Mouse (Mus musculus) embryo, embryonic 11 days (tissue): ENCODE data around the gene Smr2.
"Not testable (repeated sequence)": the region's sequence is repeated elsewhere in the genome, so short reads cannot be mapped to it uniquely, and the experiment has no call there.

Source experiments
- DNase-seq: peaks from one replicate; pipeline ENCODE4 v3.0.0-alpha.2; 2015

Smr2 gene

DNA sequence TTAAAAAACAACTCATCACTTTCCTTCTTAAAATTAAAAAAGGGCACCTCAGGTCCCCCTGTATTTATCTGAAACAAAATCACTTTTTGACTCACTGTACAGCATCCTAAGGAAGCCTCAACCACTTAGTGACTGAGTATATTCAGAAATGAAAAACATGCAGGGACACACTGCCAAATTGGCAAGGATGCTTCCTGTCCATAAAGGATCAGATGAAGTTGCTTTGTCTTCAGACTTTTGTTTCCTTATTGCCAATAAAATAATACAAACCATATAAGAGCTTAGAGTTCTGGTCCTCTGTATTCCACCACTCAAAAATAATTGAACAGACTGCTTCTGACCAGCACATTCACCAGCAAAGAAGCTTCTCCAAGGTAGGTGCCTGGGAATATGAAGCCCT, at the start of gene Smr2:
Smr2 (plus strand) TSS at position 301 of the 400 bp plus-strand sequence.
- not testable (repeated sequence) for DNase-seq

DNA sequence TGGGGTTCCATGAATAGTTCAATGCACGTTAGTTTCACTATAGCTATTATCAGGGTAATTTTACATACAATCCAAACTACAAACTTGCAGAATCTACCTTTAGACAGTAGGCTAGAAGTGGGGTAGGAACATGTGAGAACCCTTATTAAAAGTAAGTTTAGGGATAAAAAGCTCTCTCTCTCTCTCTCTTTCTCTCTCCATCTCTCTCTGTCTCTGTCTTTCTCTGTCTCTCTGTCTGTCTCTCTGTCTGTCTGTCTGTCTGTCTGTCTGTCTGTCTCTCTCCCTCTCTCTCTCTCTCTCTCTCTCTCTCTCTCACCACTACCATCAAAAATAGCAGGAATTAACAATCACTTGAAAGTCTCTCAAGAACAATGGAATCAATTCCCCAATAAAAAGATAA, 25.1 kb downstream of the Smr2 start, which contains the start of gene Gm11116:
Gm11116 (minus strand) TSS at position 101 of the 400 bp plus-strand sequence.
- no peak for DNase-seq

DNA sequence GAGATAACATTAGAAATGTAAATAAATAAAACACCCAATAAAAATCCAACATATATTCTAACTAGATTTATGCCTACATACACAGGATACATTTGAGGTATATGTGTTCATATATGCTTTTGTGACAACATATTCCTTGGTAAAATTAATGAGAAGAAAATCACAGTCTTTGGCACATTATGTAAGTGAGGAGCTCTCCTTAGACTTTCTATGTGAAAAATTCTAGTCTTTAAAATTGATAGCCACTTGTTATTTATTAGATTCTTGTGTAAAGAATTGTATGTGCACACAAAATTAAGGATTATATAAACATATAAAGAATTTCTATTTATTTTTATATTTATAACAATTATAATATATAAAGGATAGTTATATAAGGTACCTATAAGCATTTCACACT, 67.6 kb downstream of the Smr2 start, which contains the start of gene Gm11115:
Gm11115 (minus strand) TSS at position 101 of the 400 bp plus-strand sequence.
- no peak for DNase-seq
